ENCODE assay signal across 18 mouse cellular contexts in the genomic region with DNA sequence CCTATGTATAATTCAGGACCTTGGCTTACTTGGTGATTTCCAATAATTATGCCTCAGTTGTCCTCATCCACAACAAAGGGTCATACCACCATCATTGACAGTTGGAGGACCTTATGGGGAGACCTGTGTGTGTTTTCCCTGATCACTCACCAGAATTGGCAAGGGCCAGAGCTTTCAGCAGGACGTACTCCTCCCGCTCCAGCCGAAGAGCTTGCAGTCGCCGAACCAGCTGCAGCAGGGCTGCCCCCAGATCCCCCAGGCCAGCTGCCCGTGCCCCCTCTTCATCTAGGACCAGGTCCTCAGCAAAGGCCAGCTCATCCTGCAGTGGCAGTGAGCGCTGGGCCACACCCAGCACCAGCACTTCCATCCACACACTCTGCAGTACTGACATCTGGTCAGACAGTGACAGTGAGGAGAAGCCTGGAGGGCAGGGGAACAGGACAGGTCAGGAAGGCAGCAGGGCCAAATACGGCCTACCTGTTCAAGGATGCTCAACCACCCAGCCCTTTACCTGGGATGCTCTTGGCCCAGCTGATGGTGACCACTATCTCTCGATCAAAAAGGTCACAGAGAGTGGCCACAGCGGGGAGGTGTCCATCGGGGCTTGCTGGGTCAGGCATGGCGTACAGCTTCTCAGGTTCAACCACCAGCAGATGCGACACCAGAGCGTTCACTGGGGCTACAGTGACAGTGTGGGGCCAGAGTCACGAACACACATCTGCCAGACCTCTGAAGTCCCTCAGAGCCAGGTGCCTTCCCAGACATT. TPM values are rescaled to one million over a fixed set of nuclear protein-coding genes. Genes with fewer than 3 reads are reported as not detected.
DNase-seq lines count a peak whose midpoint lies in the region; ATAC-seq and TF ChIP-seq lines count a peak whose summit lies in the region.
"Had no signal": no experiment of that assay in that cellular context is flagged by ENCODE, and none has a peak within 500 bp of the region (broad histone marks: within the 10 kb centered on the region; RNA-seq: fewer than 3 reads in every experiment).

No protein-coding gene starts in this region.

- no peak overlapping the region for H3K27ac ChIP-seq in forebrain, embryonic 10.5 days
- H3K27ac ChIP-seq in forebrain, embryonic 14.5 days (ENCODE audit: low read depth, low read length) = no peak overlapping the region
- peak overlapping the region; percentile 46 for H3K27ac ChIP-seq in liver, embryonic 12.5 days
- no peak overlapping the region for H3K27ac ChIP-seq in liver, postnatal 0 days (ENCODE audit: low read depth)
- no peak overlapping the region for H3K27ac ChIP-seq in embryonic facial prominence, embryonic 10.5 days (replicated peaks)
- H3K27ac ChIP-seq: forebrain, embryonic 15.5 days; heart, embryonic 13.5 days; hindbrain, embryonic 15.5 days; kidney, postnatal 0 days; liver, embryonic 14.5 days had no signal

- no peak for TF ChIP-seq EP300 in liver, postnatal 0 days (IDR thresholded peaks at IDR 0.05; ENCODE audit: low read depth)

- 93% methylated on average over 15 of the region's 15 CpGs for WGBS in forebrain, embryonic 10.5 days
- 95% methylated on average over 15 of the region's 15 CpGs for WGBS in forebrain, embryonic 14.5 days
- WGBS in liver, embryonic 12.5 days (ENCODE audit: insufficient replicate concordance) = 85% methylated on average over 15 of the region's 15 CpGs
- 88% methylated on average over 15 of the region's 15 CpGs for WGBS in liver, postnatal 0 days (ENCODE audit: insufficient replicate concordance)
- 93% methylated on average over 15 of the region's 15 CpGs for WGBS in embryonic facial prominence, embryonic 10.5 days

- ATAC-seq in forebrain, embryonic 14.5 days = no peak
- ATAC-seq in liver, embryonic 12.5 days = no peak
- no peak for ATAC-seq in liver, postnatal 0 days
- ATAC-seq in G1E (ENCODE audit: extremely low read depth, insufficient number of reproducible peaks, low FRiP score, poor library complexity, severe bottlenecking) = no peak
- ATAC-seq: forebrain, embryonic 15.5 days had no signal

- H3K27me3 ChIP-seq in forebrain, embryonic 10.5 days (ENCODE audit: poor library complexity, severe bottlenecking) = no peaks in the 10 kb centered on the region
- H3K27me3 ChIP-seq in forebrain, embryonic 14.5 days (replicated peaks; ENCODE audit: control insufficient read depth, insufficient read depth, low read length) = no peaks in the 10 kb centered on the region
- H3K27me3 ChIP-seq in liver, embryonic 12.5 days (replicated peaks) = no peaks in the 10 kb centered on the region
- H3K27me3 ChIP-seq in liver, postnatal 0 days (ENCODE audit: insufficient read depth, low read length) = no peaks in the 10 kb centered on the region
- H3K27me3 ChIP-seq in G1E (ENCODE audit: insufficient read depth, low read length) = no peaks in the 10 kb centered on the region
- no peaks in the 10 kb centered on the region for H3K27me3 ChIP-seq in embryonic facial prominence, embryonic 10.5 days (replicated peaks; ENCODE audit: low read depth, poor library complexity, severe bottlenecking)
- H3K27me3 ChIP-seq: forebrain, embryonic 15.5 days; heart, embryonic 13.5 days; hindbrain, embryonic 15.5 days had no signal

- no peak for DNase-seq in forebrain, embryonic 10.5 days (ENCODE audit: extremely low spot score, low spot score)
- no peak for DNase-seq in forebrain, embryonic 14.5 days (ENCODE audit: low spot score)
- DNase-seq in liver, postnatal 0 days = no peak
- DNase-seq in G1E (ENCODE audit: low spot score) = no peak
- DNase-seq in embryonic facial prominence, embryonic 10.5 days (ENCODE audit: low spot score) = no peak
- DNase-seq in thymus, postnatal 14 days = no peak
- DNase-seq: embryo, embryonic 11 days; heart, postnatal 36 days; kidney, adult 11 months; lung, postnatal 10 days had no signal

- no peak overlapping the region for H3K4me2 ChIP-seq in forebrain, embryonic 14.5 days (ENCODE audit: low read length)
- 0 out of 2 replicates have a peak overlapping the region, but pooled peaks have one; percentile 90 for H3K4me2 ChIP-seq in liver, embryonic 12.5 days
- H3K4me2 ChIP-seq in liver, postnatal 0 days (ENCODE audit: low read depth, low read length) = no peak overlapping the region
- H3K4me2 ChIP-seq: forebrain, embryonic 15.5 days; heart, embryonic 13.5 days; hindbrain, embryonic 15.5 days had no signal

- peaks cover 41% of the 10 kb centered on the region for H3K36me3 ChIP-seq in forebrain, embryonic 10.5 days (replicated peaks)
- H3K36me3 ChIP-seq in forebrain, embryonic 14.5 days (ENCODE audit: control insufficient read depth, insufficient read depth, low read length) = peaks cover 35% of the 10 kb centered on the region
- peaks cover 39% of the 10 kb centered on the region for H3K36me3 ChIP-seq in liver, embryonic 12.5 days
- H3K36me3 ChIP-seq in liver, postnatal 0 days (replicated peaks; ENCODE audit: insufficient read depth, low read length) = peaks cover 35% of the 10 kb centered on the region
- H3K36me3 ChIP-seq in G1E (replicated peaks) = peaks cover 78% of the 10 kb centered on the region
- peaks cover 36% of the 10 kb centered on the region for H3K36me3 ChIP-seq in embryonic facial prominence, embryonic 10.5 days (replicated peaks)

- H3K4me1 ChIP-seq in forebrain, embryonic 10.5 days = peaks cover 33% of the 10 kb centered on the region
- H3K4me1 ChIP-seq in forebrain, embryonic 14.5 days (ENCODE audit: control insufficient read depth, insufficient read depth, low read length) = peaks cover 11% of the 10 kb centered on the region
- peaks cover 61% of the 10 kb centered on the region for H3K4me1 ChIP-seq in liver, embryonic 12.5 days
- H3K4me1 ChIP-seq in liver, postnatal 0 days (ENCODE audit: insufficient read depth) = peaks cover 17% of the 10 kb centered on the region
- peaks cover 69% of the 10 kb centered on the region for H3K4me1 ChIP-seq in G1E (ENCODE audit: insufficient read depth, low read depth, low read length)
- peaks cover 32% of the 10 kb centered on the region for H3K4me1 ChIP-seq in embryonic facial prominence, embryonic 10.5 days

- H3K9me3 ChIP-seq in forebrain, embryonic 10.5 days = no peaks in the 10 kb centered on the region
- no peaks in the 10 kb centered on the region for H3K9me3 ChIP-seq in forebrain, embryonic 14.5 days (replicated peaks; ENCODE audit: control insufficient read depth, low read length)
- H3K9me3 ChIP-seq in liver, embryonic 12.5 days (replicated peaks) = no peaks in the 10 kb centered on the region
- no peaks in the 10 kb centered on the region for H3K9me3 ChIP-seq in liver, postnatal 0 days (ENCODE audit: low read length)
- H3K9me3 ChIP-seq in G1E (replicated peaks) = no peaks in the 10 kb centered on the region
- H3K9me3 ChIP-seq in embryonic facial prominence, embryonic 10.5 days = no peaks in the 10 kb centered on the region
- H3K9me3 ChIP-seq: forebrain, embryonic 15.5 days; heart, embryonic 13.5 days; hindbrain, embryonic 15.5 days had no signal

- peak overlapping the region; percentile 13; the same call in 1 of the 2 replicates for H3K4me3 ChIP-seq in forebrain, embryonic 10.5 days
- no peak overlapping the region for H3K4me3 ChIP-seq in forebrain, embryonic 14.5 days (ENCODE audit: low read depth, low read length)
- H3K4me3 ChIP-seq in liver, embryonic 12.5 days = no peak overlapping the region
- no peak overlapping the region for H3K4me3 ChIP-seq in liver, postnatal 0 days (ENCODE audit: low read depth, low read length)
- H3K4me3 ChIP-seq in G1E (ENCODE audit: low read depth, low read length) = peak overlapping the region; percentile 5; the same call in 1 of the 2 replicates
- peak overlapping the region; percentile 73; the same call in 1 of the 2 replicates for H3K4me3 ChIP-seq in embryonic facial prominence, embryonic 10.5 days
- H3K4me3 ChIP-seq: forebrain, embryonic 15.5 days; hindbrain, embryonic 15.5 days had no signal

- no peak for TF ChIP-seq CTCF in liver, postnatal 0 days (IDR thresholded peaks at IDR 0.05; ENCODE audit: low read depth)
- TF ChIP-seq CTCF in G1E (IDR thresholded peaks at IDR 0.05; ENCODE audit: low read depth, low read length) = no peak

- no peak overlapping the region for H3K9ac ChIP-seq in forebrain, embryonic 14.5 days (ENCODE audit: low read length)
- no peak overlapping the region for H3K9ac ChIP-seq in liver, embryonic 12.5 days
- H3K9ac ChIP-seq in liver, postnatal 0 days (replicated peaks) = no peak overlapping the region
- H3K9ac ChIP-seq: forebrain, embryonic 15.5 days; hindbrain, embryonic 15.5 days; liver, embryonic 14.5 days had no signal

RNA-seq across cellular contexts. Expression of a gene that starts 2.5 kb away (rescaled TPM):
- polyA plus RNA-seq in forebrain, embryonic 10.5 days (2016; fragmentation: Nextera tagmentation; extraction: Ambion mirVana) = 144 and 154 TPM in 2 replicates
- 229 and 233 TPM in 2 replicates for polyA plus RNA-seq in forebrain, embryonic 14.5 days (2014; fragmentation: Nextera tagmentation; extraction: Ambion mirVana)
- 94.2 and 101 TPM in 2 replicates for polyA plus RNA-seq in liver, embryonic 12.5 days (2016; fragmentation: Nextera tagmentation; extraction: Ambion mirVana)
- 371 and 389 TPM in 2 replicates for polyA plus RNA-seq in liver, postnatal 0 days (2015; fragmentation: Nextera tagmentation; extraction: Ambion mirVana)
- total RNA-seq in G1E (2014; fragmentation: Nextera tagmentation) (53.7 and 59.2 TPM in 2 replicates), G1E (2017) (210 and 225 TPM in 2 replicates)
- polyA plus RNA-seq in G1E (2012) = 208 and 211 TPM in 2 replicates
- polyA plus RNA-seq in embryonic facial prominence, embryonic 10.5 days (2016; fragmentation: Nextera tagmentation; extraction: Ambion mirVana) = 137 and 140 TPM in 2 replicates

RNA-seq across cellular contexts. Expression of a gene that starts 2.9 kb away (rescaled TPM):
- polyA plus RNA-seq in forebrain, embryonic 10.5 days (2016; fragmentation: Nextera tagmentation; extraction: Ambion mirVana) = 155 and 159 TPM in 2 replicates
- polyA plus RNA-seq in forebrain, embryonic 14.5 days (2014; fragmentation: Nextera tagmentation; extraction: Ambion mirVana) = 125 and 150 TPM in 2 replicates
- 115 TPM in 2 replicates for polyA plus RNA-seq in liver, embryonic 12.5 days (2016; fragmentation: Nextera tagmentation; extraction: Ambion mirVana)
- 67.1 and 68.6 TPM in 2 replicates for polyA plus RNA-seq in liver, postnatal 0 days (2015; fragmentation: Nextera tagmentation; extraction: Ambion mirVana)
- total RNA-seq in G1E (2014; fragmentation: Nextera tagmentation) = 191 and 244 TPM in 2 replicates
- 286 and 298 TPM in 2 replicates for total RNA-seq in G1E (2017)
- 261 and 287 TPM in 2 replicates for polyA plus RNA-seq in G1E (2012)
- 150 and 168 TPM in 2 replicates for polyA plus RNA-seq in embryonic facial prominence, embryonic 10.5 days (2016; fragmentation: Nextera tagmentation; extraction: Ambion mirVana)

RNA-seq across cellular contexts. Expression of a gene that starts 9.2 kb away (rescaled TPM):
- 8.4 and 9.0 TPM in 2 replicates for polyA plus RNA-seq in forebrain, embryonic 10.5 days (2016; fragmentation: Nextera tagmentation; extraction: Ambion mirVana)
- polyA plus RNA-seq in forebrain, embryonic 14.5 days (2014; fragmentation: Nextera tagmentation; extraction: Ambion mirVana) = 6.3 and 7.0 TPM in 2 replicates
- polyA plus RNA-seq in liver, embryonic 12.5 days (2016; fragmentation: Nextera tagmentation; extraction: Ambion mirVana) = 6.5 and 6.8 TPM in 2 replicates
- polyA plus RNA-seq in liver, postnatal 0 days (2015; fragmentation: Nextera tagmentation; extraction: Ambion mirVana) = 7.7 and 8.2 TPM in 2 replicates
- total RNA-seq in G1E (2014; fragmentation: Nextera tagmentation) = 10.0 and 17.9 TPM in 2 replicates
- 21.1 and 25.6 TPM in 2 replicates for total RNA-seq in G1E (2017)
- 42.6 and 46.9 TPM in 2 replicates for polyA plus RNA-seq in G1E (2012)
- polyA plus RNA-seq in embryonic facial prominence, embryonic 10.5 days (2016; fragmentation: Nextera tagmentation; extraction: Ambion mirVana) = 7.9 and 8.9 TPM in 2 replicates

RNA-seq across cellular contexts. Expression of a gene that starts 12.8 kb away (rescaled TPM):
- polyA plus RNA-seq in forebrain, embryonic 10.5 days (2016; fragmentation: Nextera tagmentation; extraction: Ambion mirVana) = 0.55 and 0.60 TPM in 2 replicates
- 0.45 and 1.1 TPM in 2 replicates for polyA plus RNA-seq in forebrain, embryonic 14.5 days (2014; fragmentation: Nextera tagmentation; extraction: Ambion mirVana)
- polyA plus RNA-seq in liver, embryonic 12.5 days (2016; fragmentation: Nextera tagmentation; extraction: Ambion mirVana) = 0.80 and 0.93 TPM in 2 replicates
- 0.81 TPM in 2 replicates for polyA plus RNA-seq in liver, postnatal 0 days (2015; fragmentation: Nextera tagmentation; extraction: Ambion mirVana)
- total RNA-seq in G1E (2014; fragmentation: Nextera tagmentation) (not detected in 2 replicates), G1E (2017) (0.11 TPM in 1 of 2 replicates, not detected in the other)
- not detected in 2 replicates for polyA plus RNA-seq in G1E (2012)
- polyA plus RNA-seq in embryonic facial prominence, embryonic 10.5 days (2016; fragmentation: Nextera tagmentation; extraction: Ambion mirVana) = 0.68 and 0.74 TPM in 2 replicates
- total RNA-seq: heart, postnatal 36 days; neutrophil, adult 5-6 weeks had no signal
- polyA plus RNA-seq: small intestine, adult 2 months had no signal

RNA-seq across cellular contexts. Expression of a gene that starts 21.9 kb away (rescaled TPM):
- polyA plus RNA-seq in forebrain, embryonic 10.5 days (2016; fragmentation: Nextera tagmentation; extraction: Ambion mirVana) = 0.24 TPM in 1 of 2 replicates, not detected in the other
- 0.77 and 0.98 TPM in 2 replicates for polyA plus RNA-seq in forebrain, embryonic 14.5 days (2014; fragmentation: Nextera tagmentation; extraction: Ambion mirVana)
- 0.05 TPM in 1 of 2 replicates, not detected in the other for polyA plus RNA-seq in liver, embryonic 12.5 days (2016; fragmentation: Nextera tagmentation; extraction: Ambion mirVana)
- 0.06 and 0.09 TPM in 2 replicates for polyA plus RNA-seq in liver, postnatal 0 days (2015; fragmentation: Nextera tagmentation; extraction: Ambion mirVana)
- total RNA-seq in G1E (2014; fragmentation: Nextera tagmentation) = not detected in 2 replicates
- 0.23 TPM in 1 of 2 replicates, not detected in the other for total RNA-seq in G1E (2017)
- 0.05 TPM in 1 of 2 replicates, not detected in the other for polyA plus RNA-seq in G1E (2012)
- 0.23 TPM in 1 of 2 replicates, not detected in the other for polyA plus RNA-seq in embryonic facial prominence, embryonic 10.5 days (2016; fragmentation: Nextera tagmentation; extraction: Ambion mirVana)
- total RNA-seq: heart, postnatal 36 days; neutrophil, adult 5-6 weeks had no signal
- polyA plus RNA-seq: small intestine, adult 2 months had no signal

Comparison
In these comparisons a context has a peak if more than half of its experiments do, and no peak if none do; other contexts are left out.
1. H3K4me3 ChIP-seq: peak in forebrain, embryonic 10.5 days (single experiment), G1E (single experiment) and embryonic facial prominence, embryonic 10.5 days (single experiment); none in forebrain, embryonic 14.5 days (single experiment), liver, embryonic 12.5 days (single experiment) and liver, postnatal 0 days (single experiment).